Mouse (Mus musculus) spleen, postnatal 4 days (tissue): ENCODE data around the gene Bnc2.

Source experiments
- DNase-seq, 2 experiments: peaks; one replicate each; pipeline ENCODE4 v3.0.0; 2022; ENCODE audit warnings: low spot score in 2 of 2

The Bnc2 gene

DNA sequence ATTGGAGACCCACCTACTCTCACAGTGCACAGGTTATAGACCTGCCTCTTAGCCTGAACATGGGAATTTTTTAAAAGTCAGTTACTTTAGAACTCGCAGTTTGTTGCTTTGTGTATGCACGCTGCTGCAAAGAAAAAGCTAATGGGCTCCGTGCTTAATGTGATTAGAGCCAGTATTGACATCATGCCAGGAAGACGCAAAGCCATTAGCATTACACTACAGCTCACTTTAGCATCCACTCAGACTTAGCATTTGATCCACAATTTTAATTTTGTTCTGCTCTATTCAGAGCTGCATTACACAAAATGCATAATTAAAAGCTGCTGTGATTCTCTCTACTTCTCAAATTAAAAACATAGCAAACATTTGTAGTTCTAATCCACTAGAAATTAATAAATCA, 350.7 kb downstream of the Bnc2 start:
- DNase-seq, result no peak

- DNase-seq, result no peak
These were observed 353.5 kb downstream of the Bnc2 start for GRCm38 (mm10) chr4:84321598-84321997.

DNA sequence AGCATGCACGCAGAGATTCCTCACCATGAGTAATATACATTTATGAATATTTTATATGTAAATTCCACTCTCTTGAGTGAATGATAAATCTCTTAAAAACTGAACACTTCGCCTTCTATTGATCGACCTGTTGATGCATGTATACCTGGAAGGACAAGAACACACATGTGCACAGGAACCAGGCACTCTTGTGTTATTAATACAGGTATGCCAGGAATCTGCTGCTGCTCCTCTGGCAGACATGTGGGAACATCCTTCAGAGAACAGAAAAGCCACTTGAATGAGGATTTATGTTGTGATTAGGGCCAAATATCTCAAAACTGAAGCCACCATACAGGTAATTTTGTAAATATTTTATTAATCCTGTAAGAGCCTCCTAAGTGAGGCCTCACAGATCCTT, 357.7 kb downstream of the Bnc2 start:
- DNase-seq, result no peak

GRCm38 (mm10) chr4:84311371-84311770, 363.7 kb downstream of the Bnc2 start:
- DNase-seq, result no peak

GRCm38 (mm10) chr4:84310851-84311250, 364.2 kb downstream of the Bnc2 start:
- no peak for DNase-seq

GRCm38 (mm10) chr4:84308226-84308862, 366.7 kb downstream of the Bnc2 start:
- no peak for DNase-seq

- DNase-seq, result no peak
These were observed 368.0 kb downstream of the Bnc2 start for GRCm38 (mm10) chr4:84306928-84307606.

DNA sequence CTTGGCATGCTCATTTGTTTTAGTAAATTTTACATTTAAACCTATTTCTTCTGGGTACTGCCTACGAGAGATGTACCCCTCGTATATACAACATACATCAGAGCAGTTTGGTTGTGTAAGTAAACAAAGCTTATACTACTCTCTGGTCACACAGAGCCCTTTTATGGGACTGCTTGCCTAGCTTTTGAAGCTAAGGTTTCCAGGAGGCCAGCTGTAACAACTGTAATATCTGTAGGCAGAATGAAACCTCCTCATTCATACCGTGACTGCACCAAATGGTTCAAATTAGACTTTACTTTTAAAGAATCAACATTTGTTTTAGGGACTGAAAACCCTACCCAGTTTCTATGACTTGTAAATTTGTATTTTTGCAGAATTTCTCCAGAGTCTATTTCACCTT, 372.1 kb downstream of the Bnc2 start:
- DNase-seq, result no peak

DNA sequence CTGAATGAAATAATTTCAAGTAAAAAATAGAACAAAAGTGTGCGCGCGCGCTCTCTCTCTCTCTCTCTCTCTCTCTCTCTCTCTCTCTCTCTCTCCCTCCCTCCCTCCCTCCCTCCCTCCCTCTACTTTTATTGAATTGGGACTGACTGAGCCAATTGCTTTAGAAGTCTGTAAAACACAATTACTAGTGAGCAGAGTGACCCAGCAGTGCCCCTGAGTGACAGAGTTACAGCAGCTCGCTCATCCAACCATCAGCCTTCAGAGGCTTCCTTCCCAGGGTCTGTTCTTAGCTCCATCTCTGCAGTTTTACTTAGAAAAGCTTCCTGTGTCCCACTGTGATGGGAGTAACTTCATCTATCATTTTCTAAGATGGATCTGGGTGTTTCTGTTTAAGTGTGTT, 389.9 kb downstream of the Bnc2 start:
- DNase-seq, result no peak

DNA sequence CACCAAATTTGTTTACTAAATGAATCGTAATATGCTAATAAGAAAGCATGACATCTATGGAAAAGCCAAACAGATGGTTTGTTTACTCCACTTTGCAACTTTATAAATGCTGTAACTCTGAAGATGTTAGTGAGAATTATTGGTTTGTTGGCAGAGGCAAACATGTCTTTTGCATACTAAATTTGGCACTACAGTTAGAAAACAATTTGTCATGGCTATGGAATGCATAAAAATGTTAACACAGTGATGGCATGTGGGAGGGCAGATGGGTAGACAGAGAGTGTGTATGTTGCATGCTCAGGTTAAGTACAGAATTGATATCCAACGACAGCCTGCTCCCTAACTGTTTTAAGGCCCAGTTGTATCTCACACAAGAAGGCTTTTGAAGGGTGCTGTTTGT, 392.4 kb downstream of the Bnc2 start:
- no peak for DNase-seq

DNA sequence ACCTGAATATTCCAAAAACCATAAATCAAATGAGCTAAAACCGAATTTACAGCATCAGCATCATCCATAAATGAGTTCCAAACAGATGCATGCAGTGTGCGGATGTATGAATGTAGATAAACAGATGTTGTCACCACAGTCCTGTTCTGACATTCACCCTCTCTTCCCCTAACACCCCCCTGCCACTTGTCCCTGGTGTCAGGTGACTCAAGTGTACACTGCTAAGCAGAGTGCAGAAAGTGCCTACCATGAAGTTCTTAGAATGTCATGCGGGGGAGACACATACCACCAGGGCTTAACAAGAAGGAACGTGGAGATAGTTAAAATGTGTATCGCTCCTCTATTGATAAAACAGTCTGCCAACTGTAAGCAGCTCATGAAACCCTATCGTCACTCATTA, 396.9 kb downstream of the Bnc2 start:
- no peak for DNase-seq

DNA sequence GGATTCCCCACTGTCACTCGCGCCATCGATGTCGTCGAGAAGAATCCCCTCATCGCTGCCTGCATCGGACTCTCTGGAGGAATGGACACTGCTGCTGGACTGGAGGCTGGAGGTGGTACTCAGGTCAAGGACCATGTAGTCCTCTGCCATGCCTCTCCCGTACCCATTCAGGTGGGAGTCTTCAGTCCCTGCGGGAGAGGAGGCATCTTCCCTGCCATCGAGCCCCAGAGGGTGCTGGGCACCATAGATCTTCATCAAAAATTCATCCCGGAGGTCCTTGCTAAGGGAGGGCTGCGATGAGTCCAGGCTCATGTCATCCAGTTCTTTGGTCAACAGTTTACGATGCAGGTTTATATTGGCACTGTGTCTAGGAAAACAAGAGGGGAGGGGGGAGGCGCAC, 399.0 kb downstream of the Bnc2 start:
- no peak for DNase-seq

DNA sequence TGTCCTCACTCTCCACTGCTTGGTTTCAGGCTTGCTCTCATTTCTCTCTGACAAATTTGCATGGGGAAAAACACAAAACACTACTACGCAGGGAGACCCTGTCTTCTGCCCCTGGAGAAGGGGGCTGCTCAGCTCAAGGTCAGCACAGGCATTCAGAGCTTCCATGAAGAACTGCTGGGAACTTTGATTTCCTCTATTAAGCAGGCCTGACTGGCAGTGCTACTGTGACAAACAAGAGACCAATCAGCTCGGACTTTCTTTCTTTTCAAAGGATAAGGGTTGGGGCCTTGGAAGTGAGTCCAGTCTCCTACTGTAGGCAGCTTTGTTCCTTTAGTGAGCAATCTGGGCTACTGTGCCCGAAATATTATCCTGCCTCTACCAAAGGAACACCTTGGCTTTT, 400.9 kb downstream of the Bnc2 start:
- no peak for DNase-seq

GRCm38 (mm10) chr4:84272867-84273266, 402.2 kb downstream of the Bnc2 start:
- no peak for DNase-seq

DNA sequence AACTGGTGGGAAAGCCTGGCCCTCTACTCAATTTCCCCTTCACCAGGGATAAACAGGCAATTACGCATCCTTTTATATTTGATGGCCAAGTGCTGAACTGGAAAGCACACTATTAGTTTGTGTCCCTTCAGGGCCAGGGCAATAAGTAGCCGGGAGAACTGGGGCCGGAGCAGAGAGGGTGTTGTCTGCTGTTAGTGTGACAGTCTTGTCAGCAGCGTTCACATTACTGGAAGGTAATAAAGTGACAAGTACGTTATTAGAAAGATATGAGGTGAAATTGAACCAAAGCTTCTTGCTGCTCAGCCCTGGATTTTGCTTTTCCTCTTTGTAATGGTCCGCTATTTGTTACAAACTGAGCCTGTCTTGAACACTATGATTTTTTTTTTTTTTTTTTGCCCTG, 405.2 kb downstream of the Bnc2 start:
- no peak for DNase-seq

DNA sequence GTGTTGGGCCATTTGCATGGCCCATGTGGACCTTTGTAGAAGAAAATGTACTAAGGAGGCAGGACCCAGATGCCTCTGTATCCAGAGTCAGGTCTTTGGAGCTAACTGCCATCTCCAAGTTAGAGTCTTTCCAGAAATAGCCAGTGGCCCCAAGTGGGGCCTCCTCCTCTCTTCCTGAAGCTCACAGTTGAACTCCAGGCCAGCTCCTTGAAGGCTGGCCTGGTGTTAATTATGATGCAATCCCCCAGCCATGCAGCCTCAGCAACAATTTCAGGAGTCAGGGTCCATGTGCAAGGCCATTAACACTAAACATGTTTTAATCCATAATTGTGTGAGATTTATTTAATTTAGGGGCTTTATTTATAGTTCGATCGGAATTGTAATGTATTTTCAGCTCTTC, 427.7 kb downstream of the Bnc2 start:
- DNase-seq, result no peak

DNA sequence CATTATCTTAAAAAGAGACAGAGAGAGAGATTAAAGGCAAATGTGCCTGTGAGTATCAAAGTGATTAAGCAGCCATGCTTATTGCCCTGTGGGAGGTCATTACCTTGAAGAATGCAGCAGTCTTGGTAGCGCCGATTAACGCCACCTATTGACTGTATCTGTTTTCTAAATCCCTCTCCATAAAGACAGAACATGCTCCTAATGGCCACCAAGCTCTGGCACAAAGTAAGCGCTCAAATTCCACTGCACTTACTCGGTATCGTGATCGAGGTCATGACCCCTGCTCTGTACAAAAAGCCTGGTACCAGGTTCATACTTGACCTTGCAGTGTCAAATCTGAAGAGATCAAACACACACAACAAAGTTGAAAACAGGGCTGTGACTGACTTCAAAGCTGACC, 442.7 kb downstream of the Bnc2 start:
- DNase-seq, result no peak

DNA sequence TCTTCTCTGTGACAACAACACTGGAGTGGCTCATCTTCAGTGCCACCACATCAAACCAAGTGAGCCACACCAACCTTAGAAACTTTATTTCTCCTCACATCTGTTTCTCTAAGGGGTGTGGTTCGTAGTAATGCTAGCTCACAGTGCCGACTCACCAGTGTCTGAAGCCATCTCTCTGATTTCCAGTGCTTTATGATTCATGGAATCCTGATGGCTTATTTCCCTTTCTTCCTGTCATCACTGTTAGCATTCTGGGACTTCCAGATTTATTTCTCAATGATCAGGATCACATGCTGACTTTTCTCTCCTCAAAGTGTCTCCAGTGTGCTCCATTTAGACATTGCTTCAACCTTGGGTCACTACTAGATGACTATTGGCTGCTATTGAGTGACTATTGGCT, 443.8 kb downstream of the Bnc2 start:
- DNase-seq, result no peak

GRCm38 (mm10) chr4:84229189-84229960, 445.7 kb downstream of the Bnc2 start:
- DNase-seq, result no peak

DNA sequence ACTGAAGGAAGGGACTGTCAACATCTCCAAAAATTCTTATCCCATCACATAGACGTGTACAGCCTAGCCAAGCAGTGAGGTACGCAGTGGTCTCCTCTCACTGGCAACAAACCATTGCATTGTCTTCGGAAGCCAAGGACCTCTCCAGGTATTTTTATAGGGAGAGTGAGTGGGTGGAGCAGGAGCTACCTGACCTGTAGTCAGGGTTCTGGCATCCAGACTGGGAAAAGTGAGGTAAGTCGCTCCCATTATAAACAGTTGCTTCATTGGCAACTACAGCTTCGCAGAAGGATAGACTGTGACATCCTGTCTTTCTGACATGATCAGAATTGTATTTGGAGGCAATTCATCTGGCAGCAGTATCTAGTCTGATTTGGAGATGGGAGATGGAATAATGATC, 446.5 kb downstream of the Bnc2 start:
- no peak for DNase-seq
